Mouse (Mus musculus) intestine, postnatal 0 days (tissue): ENCODE data around the gene Msrb1. TPM values are rescaled to one million over a fixed set of nuclear protein-coding genes. Genes with fewer than 3 reads are reported as not detected.

Experiments
- ATAC-seq: fragments of 200-750 bp; cut with Nextera tagmentation; 2 replicates; pipeline ENCODE4 v1.8.0; 2017; ENCODE audit warnings: mild to moderate bottlenecking, moderate TSS enrichment, moderate library complexity
- H3K27ac ChIP-seq: fragments of 300-500 bp; sonication (generic); 2 replicates; pipeline ENCODE4 v1.5.1; 2014; ENCODE audit warnings: mild to moderate bottlenecking, low read depth, low read length, moderate library complexity
- H3K27me3 ChIP-seq: fragments of 300-500 bp; sonication (generic); replicated peaks from 2 replicates; pipeline ENCODE4 v1.6.1; 2014; ENCODE audit warnings: low read length, mixed read lengths; ENCODE audit not compliant: control insufficient read depth, insufficient read depth
- H3K36me3 ChIP-seq: fragments of 300-500 bp; sonication (generic); 2 replicates; pipeline ENCODE4 v1.6.1; 2014; ENCODE audit warnings: mild to moderate bottlenecking, moderate library complexity; ENCODE audit not compliant: control insufficient read depth, insufficient read depth
- H3K4me1 ChIP-seq: fragments of 300-500 bp; sonication (generic); replicated peaks from 2 replicates; pipeline ENCODE4 v1.6.1; 2014; ENCODE audit warnings: antibody characterized with exemption, low read length, mixed read lengths; ENCODE audit not compliant: control insufficient read depth, insufficient read depth
- H3K4me2 ChIP-seq: fragments of 300-500 bp; sonication (generic); replicated peaks from 2 replicates; pipeline ENCODE4 v1.6.1; 2014; ENCODE audit warnings: low read depth, mild to moderate bottlenecking, moderate library complexity
- H3K4me3 ChIP-seq: fragments of 300-500 bp; sonication (generic); 2 replicates; pipeline ENCODE4 v1.5.1; 2014; ENCODE audit warnings: low read depth, low read length
- H3K9ac ChIP-seq: fragments of 300-500 bp; sonication (generic); 2 replicates; pipeline ENCODE4 v1.6.1; 2014; ENCODE audit warnings: mild to moderate bottlenecking, low read depth, low read length
- H3K9me3 ChIP-seq: fragments of 300-500 bp; sonication (generic); 2 replicates; pipeline ENCODE4 v1.6.1; 2016; ENCODE audit warnings: mixed run types; ENCODE audit not compliant: control insufficient read depth
- CTCF ChIP-seq: sonication (generic); IDR thresholded peaks from 2 replicates; pipeline ENCODE4 v1.5.1; 2016; ENCODE audit warnings: low read depth, mild to moderate bottlenecking, control low read depth, antibody characterized with exemption, moderate library complexity
- WGBS: fragments of 180-500 bp; shearing (Covaris S2); extraction: QIAGEN DNeasy Blood & Tissue Kit; methylation state at CpG from one replicate; pipeline ENCODE4 v1.1.7; 2014; 5-methylcytosine and 5-hydroxymethylcytosine counted together
- polyA plus RNA-seq: library from polyadenylated mRNA; unstranded; fragments of >200 nt; fragmentation: Nextera tagmentation; extraction: Ambion mirVana; gene quantifications from 2 replicates; pipeline ENCODE4 v1.2.1, GENCODE M21; 2015

Msrb1 gene
- polyA plus RNA-seq, 1 experiment from 2014 or later = 47.4 TPM

DNA sequence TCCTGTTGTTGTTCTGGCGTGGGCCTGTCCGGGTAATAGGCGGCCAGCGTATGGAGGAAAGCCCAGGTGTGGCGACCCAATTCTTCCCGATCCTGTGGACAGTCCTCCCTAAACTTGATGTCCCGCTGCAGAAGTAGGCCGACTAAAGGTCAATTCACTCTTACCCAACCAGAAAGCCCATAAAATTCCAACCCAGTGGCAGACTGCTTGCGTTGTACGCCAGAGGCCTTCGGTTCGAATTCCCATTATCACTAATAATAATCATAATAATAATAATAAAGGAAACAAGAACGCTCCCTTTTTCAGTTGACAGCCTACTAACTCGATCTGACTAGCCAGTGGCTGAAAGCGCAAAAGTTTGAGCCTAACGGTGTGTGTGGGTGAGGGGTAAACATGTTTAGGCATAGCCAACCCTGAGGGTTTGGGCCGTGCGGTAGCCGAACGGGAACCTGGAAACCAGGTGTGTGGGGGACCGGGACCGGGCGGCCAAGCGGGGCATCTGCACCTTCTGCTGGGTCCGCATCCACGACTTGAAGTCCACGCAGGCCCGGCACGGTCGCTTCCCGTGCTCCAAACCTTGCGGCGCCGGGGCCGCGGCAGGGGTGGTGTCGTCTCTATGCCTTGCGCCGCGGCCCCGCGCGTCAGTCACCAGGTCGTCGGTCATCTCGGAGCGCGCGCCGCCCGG lies 41.0 kb upstream of the Msrb1 start:
- ATAC-seq = no peak
- no peaks in the 10 kb centered on the region for H3K4me1 ChIP-seq
- no peaks in the 10 kb centered on the region for H3K9me3 ChIP-seq
- peaks cover 3% of the 10 kb centered on the region; the same call in 1 of the 2 replicates for H3K27me3 ChIP-seq
- peak overlapping the region; percentile 71 for H3K9ac ChIP-seq
- peaks cover 19% of the 10 kb centered on the region; the same call in 1 of the 2 replicates for H3K36me3 ChIP-seq
- peak overlapping the region; percentile 86 for H3K4me3 ChIP-seq
- peak overlapping the region; percentile 82 for H3K4me2 ChIP-seq
- peak overlapping the region; percentile 89 for H3K27ac ChIP-seq
- WGBS = 4% methylated on average over 51 of the region's 51 CpGs
- no peak for TF ChIP-seq CTCF

DNA sequence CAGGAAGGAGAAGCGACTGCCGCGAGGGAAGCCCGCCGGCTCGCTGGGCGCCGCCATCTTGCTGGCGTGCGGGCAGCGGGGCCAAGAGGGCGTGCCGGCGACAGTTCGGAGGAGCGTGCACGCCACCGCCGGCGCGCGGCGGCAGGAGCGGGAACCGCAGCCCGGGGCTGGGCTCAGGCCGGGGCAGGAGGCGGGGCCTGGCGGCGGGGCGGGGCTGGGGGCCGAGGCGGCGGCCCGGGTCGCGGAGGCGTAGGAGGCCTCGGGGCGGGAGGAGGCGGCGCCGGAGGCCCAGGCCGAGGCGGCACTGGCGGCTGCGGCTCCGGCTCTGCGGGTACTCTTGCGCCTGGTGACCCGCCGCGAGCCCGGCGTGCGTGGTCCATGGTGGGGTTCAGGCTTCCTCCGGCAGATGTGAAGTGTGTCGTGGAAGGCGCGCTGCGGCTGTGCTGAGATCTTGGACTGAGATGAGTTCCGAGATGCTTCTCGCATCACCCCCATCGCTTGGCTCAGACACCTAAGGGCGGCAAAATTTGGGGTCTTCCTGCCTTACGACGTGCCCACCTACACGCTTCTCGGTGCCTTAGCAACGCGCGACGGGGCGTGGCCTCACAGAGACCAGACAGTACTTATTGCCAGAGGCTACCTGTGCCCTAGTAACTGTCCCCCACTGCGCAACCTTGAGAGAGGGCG lies 40.3 kb upstream of the Msrb1 start, which contains the start of the genes Gfer and Noxo1:
TSS of gene Gfer (minus strand) at position 146 of the 687 bp plus-strand sequence.
TSS of gene Noxo1 (plus strand) at position 224 of the 687 bp plus-strand sequence.
- WGBS = under 1% methylated on average over 69 of the region's 76 CpGs
- H3K9ac ChIP-seq = peak within 1 kb of the TSS; percentile 71
- peak within 1 kb of the TSS; percentile 82 for H3K4me2 ChIP-seq
- peak; percentile 61 for TF ChIP-seq CTCF
- no peaks in the 10 kb centered on the region for H3K9me3 ChIP-seq
- no peaks in the 10 kb centered on the region for H3K27me3 ChIP-seq
- H3K4me1 ChIP-seq = no peaks in the 10 kb centered on the region; the same call in 1 of the 2 replicates
- H3K4me3 ChIP-seq = peak within 1 kb of the TSS; percentile 86
- peak; percentile 78 for ATAC-seq
- peak within 1 kb of the TSS; percentile 91 for H3K27ac ChIP-seq
- peaks cover 26% of the 10 kb centered on the region; the same call in 1 of the 2 replicates for H3K36me3 ChIP-seq

DNA sequence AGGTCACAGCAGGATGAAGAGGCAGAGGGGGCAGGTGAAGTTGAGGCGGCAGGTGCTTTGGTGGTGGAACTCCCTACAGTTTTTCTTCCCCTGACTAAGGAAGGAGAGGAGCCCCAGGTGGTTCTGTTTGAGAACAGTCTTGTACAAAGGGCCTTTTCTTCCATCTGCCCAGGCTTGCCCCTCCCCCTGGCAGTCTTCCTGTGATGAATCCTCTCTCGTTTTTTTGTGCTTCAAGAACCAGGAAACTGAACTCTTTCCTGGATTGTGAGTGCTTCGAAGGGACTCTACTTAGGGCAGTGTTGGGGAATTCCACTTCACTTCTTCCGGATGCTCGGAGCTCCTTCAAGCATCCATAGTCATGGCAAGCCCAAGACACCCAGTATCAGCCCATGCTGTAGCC lies 38.5 kb upstream of the Msrb1 start:
- peak overlapping the region; percentile 62 for H3K4me2 ChIP-seq
- 15% methylated on average over 5 of the region's 5 CpGs for WGBS
- peak overlapping the region; percentile 14 for H3K4me3 ChIP-seq
- peak; percentile 39 for ATAC-seq
- peak overlapping the region; percentile 40; the same call in 1 of the 2 replicates for H3K9ac ChIP-seq
- TF ChIP-seq CTCF = no peak
- peaks cover 34% of the 10 kb centered on the region; the same call in 1 of the 2 replicates for H3K36me3 ChIP-seq
- no peaks in the 10 kb centered on the region; the same call in 1 of the 2 replicates for H3K4me1 ChIP-seq
- H3K27ac ChIP-seq = peak overlapping the region; percentile 91
- no peaks in the 10 kb centered on the region for H3K9me3 ChIP-seq
- H3K27me3 ChIP-seq = no peaks in the 10 kb centered on the region

DNA sequence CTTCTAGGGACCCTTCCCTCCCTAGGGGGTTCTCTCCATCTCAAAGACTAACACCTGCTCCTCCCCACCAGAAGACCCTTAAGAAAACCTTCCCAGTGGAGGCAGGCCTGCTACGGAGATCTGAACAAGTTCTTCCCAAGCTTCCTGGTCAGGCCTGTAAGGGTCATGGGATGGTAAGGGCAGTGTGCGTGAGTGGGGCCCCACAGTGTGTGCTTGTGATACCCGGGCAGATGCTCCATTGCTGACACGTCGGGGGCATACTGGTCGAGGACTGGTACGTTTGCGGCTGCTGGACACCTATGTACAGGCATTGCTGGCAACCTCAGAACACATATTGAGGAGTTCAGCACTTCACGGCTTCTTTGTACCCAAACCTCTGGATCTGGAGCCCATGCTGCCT lies 37.7 kb upstream of the Msrb1 start:
- Histone ChIP-seq H3K27me3 (no peaks in the 10 kb centered on the region), H3K9me3 (no peaks in the 10 kb centered on the region), H3K27ac (peak overlapping the region; percentile 91), H3K4me3 (peak overlapping the region; percentile 14), H3K9ac (peak overlapping the region; percentile 40), H3K36me3 (peaks cover 33% of the 10 kb centered on the region; the same call in 1 of the 2 replicates), H3K4me2 (peak overlapping the region; percentile 62), H3K4me1 (no peaks in the 10 kb centered on the region; the same call in 1 of the 2 replicates)
- ATAC-seq = no peak
- WGBS = 46% methylated on average over 9 of the region's 9 CpGs
- TF ChIP-seq CTCF = no peak

DNA sequence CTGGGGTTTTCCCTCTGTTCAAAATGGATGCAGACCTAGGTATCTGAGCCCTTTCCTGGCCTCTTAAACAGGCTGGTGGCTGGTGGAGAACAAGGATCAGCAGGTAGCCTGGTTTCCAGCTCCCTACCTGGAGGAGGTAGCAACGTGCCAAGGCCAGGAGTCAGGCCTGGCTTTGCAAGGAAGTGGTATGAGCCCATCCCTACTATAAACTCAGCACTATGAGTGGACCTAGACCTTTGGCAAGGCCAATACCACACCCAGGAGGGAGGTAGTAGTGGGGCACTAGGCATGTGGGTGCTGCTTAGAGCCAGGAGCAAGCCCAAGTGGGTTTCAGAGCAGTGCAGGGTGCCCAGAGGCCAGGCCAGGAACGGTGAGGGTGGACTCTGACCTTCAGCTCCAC lies 37.0 kb upstream of the Msrb1 start:
- H3K4me2 ChIP-seq = peak overlapping the region; percentile 62
- WGBS = 30% methylated on average over 2 of the region's 2 CpGs
- peak; percentile 26; the same call in 1 of the 2 replicates for TF ChIP-seq CTCF

DNA sequence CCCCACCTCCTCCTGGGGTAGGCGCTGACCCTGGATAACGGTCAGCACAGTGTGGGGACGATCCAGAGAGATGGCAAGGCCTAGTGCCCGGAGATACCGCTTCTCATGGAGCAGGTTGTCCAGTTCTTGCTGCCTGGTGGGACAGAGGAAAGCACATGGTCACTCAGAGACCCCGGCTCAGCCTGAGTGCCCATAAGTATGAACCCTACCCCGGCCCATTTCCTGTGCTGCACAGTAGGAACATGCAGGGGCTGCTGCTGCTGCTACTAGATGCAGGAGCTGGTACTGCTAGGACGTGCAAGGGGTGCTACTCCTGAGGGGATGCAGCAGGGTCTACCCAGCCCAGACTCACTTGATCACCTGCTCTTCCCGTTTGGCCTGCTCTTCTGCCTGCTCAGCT lies 35.2 kb upstream of the Msrb1 start:
- no peak overlapping the region for H3K4me3 ChIP-seq
- H3K27ac ChIP-seq = peak overlapping the region; percentile 28; the same call in 1 of the 2 replicates
- no peaks in the 10 kb centered on the region; the same call in 1 of the 2 replicates for H3K4me1 ChIP-seq
- no peak for TF ChIP-seq CTCF
- peak overlapping the region; percentile 62; the same call in 1 of the 2 replicates for H3K4me2 ChIP-seq
- no peaks in the 10 kb centered on the region for H3K9me3 ChIP-seq
- no peak overlapping the region for H3K9ac ChIP-seq
- H3K27me3 ChIP-seq = no peaks in the 10 kb centered on the region
- 91% methylated on average over 9 of the region's 9 CpGs for WGBS
- no peak for ATAC-seq
- peaks cover 48% of the 10 kb centered on the region; the same call in 1 of the 2 replicates for H3K36me3 ChIP-seq

More for the DNA sequence above, 37.0 kb upstream of the Msrb1 start:
- Histone ChIP-seq H3K36me3 (peaks cover 40% of the 10 kb centered on the region; the same call in 1 of the 2 replicates), H3K27me3 (no peaks in the 10 kb centered on the region), H3K9me3 (no peaks in the 10 kb centered on the region), H3K9ac (peak overlapping the region; percentile 40; the same call in 1 of the 2 replicates), H3K4me3 (peak overlapping the region; percentile 23; the same call in 1 of the 2 replicates), H3K4me1 (no peaks in the 10 kb centered on the region; the same call in 1 of the 2 replicates), H3K27ac (peak overlapping the region; percentile 91)
- peak; percentile 80 for ATAC-seq
